Mouse (Mus musculus) liver, embryonic 14.5 days (tissue): ENCODE results near the gene Sh3pxd2a.

ENCODE experiments used
- CTCF ChIP-seq: IDR thresholded peaks from 2 replicates; pipeline ENCODE4 v1.5.1; 2016; ENCODE audit warnings: antibody characterized with exemption, low read depth, control low read depth
- EP300 ChIP-seq: IDR thresholded peaks from 2 replicates; pipeline ENCODE4 v1.6.1; 2016; ENCODE audit warnings: antibody characterized with exemption, low read depth

- TF ChIP-seq CTCF (no peak), EP300 (no peak)
Measured at GRCm38 (mm10) chr19:47461386-47461785, 2.8 kb downstream of the Sh3pxd2a start.
